Mouse (Mus musculus) bone marrow macrophage, adult 2 months (primary cell): Measurements from ENCODE around the gene Tspan18.

Experiments used
- CTCF ChIP-seq: IDR thresholded peaks from 2 replicates; pipeline ENCODE4 v1.5.1; 2012; ENCODE audit warnings: low read depth, mild to moderate bottlenecking, low read length, moderate library complexity
- POLR2A ChIP-seq: IDR thresholded peaks from 2 replicates; pipeline ENCODE4 v1.6.1; 2012; ENCODE audit warnings: mild to moderate bottlenecking, low read depth, low read length, borderline replicate concordance

DNA sequence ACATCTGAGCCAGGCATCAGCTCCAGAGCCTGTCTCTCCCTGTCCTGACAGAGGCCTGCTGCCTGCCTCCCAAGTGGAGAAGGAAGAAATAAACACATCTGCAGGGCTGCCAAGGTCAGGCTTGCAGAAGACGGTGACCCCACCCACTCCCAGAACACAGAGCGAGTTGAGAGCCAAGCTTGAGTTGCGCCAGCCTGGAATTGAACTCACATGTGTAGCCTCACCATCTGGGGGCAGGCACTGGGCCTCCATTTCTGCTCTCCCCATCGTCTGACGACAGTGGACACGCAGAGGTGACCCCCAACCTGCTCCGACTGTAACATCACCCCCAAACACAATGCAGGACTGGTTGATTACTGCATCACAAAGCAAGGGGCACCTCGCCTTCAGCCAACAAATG lies 12.4 kb downstream of the Tspan18 start:
- no peak for TF ChIP-seq POLR2A
- TF ChIP-seq CTCF, result no peak
